Mouse (Mus musculus) adipose tissue, adult 10 weeks (tissue): ENCODE data around the gene Sp3. TPM values are rescaled to one million over a fixed set of nuclear protein-coding genes. Genes with fewer than 3 reads are reported as not detected.

Source experiments
- polyA plus RNA-seq: library from polyadenylated mRNA; stranded (reverse); fragments of 350-450 nt; fragmentation: Illumina TruSeq; extraction: RNeasy Lipid Tissue Mini Kit (QIAGEN cat#74804); gene quantifications from one replicate; pipeline ENCODE4 v1.2.3, GENCODE M21; 2014; ENCODE audit warnings: low read depth, low replicate concordance

Gene Sp3
- 36.1 TPM for polyA plus RNA-seq

DNA sequence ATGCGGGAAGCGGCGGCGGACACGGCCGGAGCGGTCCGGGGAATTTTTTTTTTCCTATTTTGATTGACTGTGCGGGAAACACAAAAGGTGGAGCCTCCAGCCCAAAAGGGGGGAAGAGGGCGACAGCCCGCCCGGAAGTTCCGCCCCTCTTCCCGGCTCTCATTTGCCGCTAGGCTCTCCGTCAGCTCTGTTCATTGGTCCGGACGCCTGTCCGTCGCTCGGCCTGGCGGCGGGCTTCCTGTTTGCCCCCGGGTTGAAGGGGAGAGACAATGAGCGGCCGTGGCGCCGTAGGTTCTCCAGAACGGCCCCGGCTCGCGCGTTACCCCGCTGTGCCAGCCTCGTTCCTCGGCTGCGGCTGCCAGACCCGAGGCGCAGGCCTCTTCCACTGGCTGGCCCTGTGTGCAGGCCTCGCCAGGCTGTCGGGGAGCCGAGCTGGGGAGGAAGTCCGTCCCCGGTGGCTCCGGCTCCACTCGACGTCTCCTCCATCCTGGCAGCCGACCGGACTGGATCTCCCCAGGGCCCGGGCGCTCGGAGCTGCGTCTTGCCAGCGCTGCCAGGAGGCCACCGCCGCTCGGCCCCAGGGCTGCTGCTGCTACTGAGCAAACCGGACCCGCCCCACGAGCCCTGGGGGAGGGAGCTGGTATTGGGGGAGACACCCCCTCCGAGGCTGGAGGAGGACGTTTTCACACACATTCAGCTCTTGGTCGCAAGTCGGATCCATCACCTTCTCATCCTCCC is at the start of gene Sp3:
TSS of gene Sp3 (minus strand) at position 110 of the 738 bp plus-strand sequence.

DNA sequence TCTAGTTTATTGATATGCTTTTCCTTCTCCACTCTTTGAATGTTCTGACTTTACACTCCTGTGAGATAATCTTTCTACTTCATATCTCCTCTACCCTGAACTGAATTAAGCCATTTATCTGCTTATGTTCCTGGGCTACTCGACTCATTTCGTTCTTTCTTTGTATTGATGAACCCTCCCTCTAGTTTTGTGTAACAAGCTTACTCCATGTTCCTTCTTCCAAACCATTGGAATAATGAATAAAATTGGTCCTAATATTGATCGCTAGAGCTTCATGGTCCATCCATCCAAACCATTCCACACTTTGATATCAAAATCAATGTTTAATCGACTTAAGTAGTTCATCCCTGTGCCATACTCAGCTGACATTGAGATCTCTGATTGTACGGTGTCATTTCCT is 6.4 kb upstream of the Sp3 start, which contains the start of gene Gm11084:
TSS of gene Gm11084 (minus strand) at position 101 of the 400 bp plus-strand sequence.

Other genes with a start within 250 kb of the Sp3 start
- gene Gm11084, start 6.3 kb upstream of the Sp3 start, polyA plus RNA-seq: not detected
- 45.2 TPM for gene Ola1, start 238.5 kb upstream of the Sp3 start, polyA plus RNA-seq